In genomic region chr9:107984052-107984753, GRCm38 (mm10) we compare ENCODE assay signal across 8 mouse cellular contexts. TPM values are rescaled to one million over a fixed set of nuclear protein-coding genes. Genes with fewer than 3 reads are reported as not detected.
DNase-seq lines count a peak whose midpoint lies in the region; ATAC-seq and TF ChIP-seq lines count a peak whose summit lies in the region.

No protein-coding gene starts in this region.

- peaks cover 35% of the 10 kb centered on the region for H3K27me3 ChIP-seq in forebrain, embryonic 10.5 days (ENCODE audit: poor library complexity, severe bottlenecking)
- H3K27me3 ChIP-seq in intestine, embryonic 15.5 days (replicated peaks), result no peaks in the 10 kb centered on the region
- peaks cover 25% of the 10 kb centered on the region for H3K27me3 ChIP-seq in midbrain, embryonic 13.5 days

- TF ChIP-seq CTCF in layer of hippocampus, adult 2 months (conservative IDR thresholded peaks at IDR 0.05), result no peak

- peak overlapping the region; percentile 87 for H3K4me2 ChIP-seq in intestine, embryonic 15.5 days (replicated peaks)
- H3K4me2 ChIP-seq in midbrain, embryonic 13.5 days (replicated peaks), result peak overlapping the region; percentile 76

- H3K4me1 ChIP-seq in forebrain, embryonic 10.5 days, result peaks cover 73% of the 10 kb centered on the region
- H3K4me1 ChIP-seq in intestine, embryonic 15.5 days (replicated peaks), result peaks cover 42% of the 10 kb centered on the region
- H3K4me1 ChIP-seq in midbrain, embryonic 13.5 days (replicated peaks), result peaks cover 33% of the 10 kb centered on the region

- WGBS in forebrain, embryonic 10.5 days, result 65% methylated on average over 19 of the region's 19 CpGs
- 42% methylated on average over 19 of the region's 19 CpGs for WGBS in intestine, embryonic 15.5 days
- WGBS in midbrain, embryonic 13.5 days, result 80% methylated on average over 19 of the region's 19 CpGs

- DNase-seq in layer of hippocampus, adult 2 months (ENCODE audit: low spot score in 2 of 2), result no peak
- DNase-seq in layer of hippocampus, postnatal 10 days (ENCODE audit: low spot score in 2 of 2), result no peak
- no peak for DNase-seq in forebrain, embryonic 10.5 days (ENCODE audit: extremely low spot score, low spot score)
- no peak for DNase-seq in left cerebral cortex, adult 9 months (ENCODE audit: low spot score in 2 of 2)
- DNase-seq in layer of hippocampus, postnatal 14 days (ENCODE audit: low spot score in 2 of 2), result no peak
- DNase-seq in cerebellum, adult 11 months, result no peak

- peak overlapping the region; percentile 81 for H3K4me3 ChIP-seq in layer of hippocampus, adult 2 months
- H3K4me3 ChIP-seq in forebrain, embryonic 10.5 days, result peak overlapping the region; percentile 73
- peak overlapping the region; percentile 79 for H3K4me3 ChIP-seq in intestine, embryonic 15.5 days (replicated peaks)
- peak overlapping the region; percentile 63 for H3K4me3 ChIP-seq in midbrain, embryonic 13.5 days (replicated peaks)

- H3K36me3 ChIP-seq in forebrain, embryonic 10.5 days (replicated peaks), result no peaks in the 10 kb centered on the region
- H3K36me3 ChIP-seq in intestine, embryonic 15.5 days, result no peaks in the 10 kb centered on the region
- H3K36me3 ChIP-seq in midbrain, embryonic 13.5 days, result no peaks in the 10 kb centered on the region

- H3K27ac ChIP-seq in layer of hippocampus, adult 2 months, result peak overlapping the region; percentile 96
- peak overlapping the region; percentile 88 for H3K27ac ChIP-seq in forebrain, embryonic 10.5 days
- peak overlapping the region; percentile 99 for H3K27ac ChIP-seq in intestine, embryonic 15.5 days
- H3K27ac ChIP-seq in midbrain, embryonic 13.5 days, result no peak overlapping the region

- peak overlapping the region; percentile 77 for H3K9ac ChIP-seq in intestine, embryonic 15.5 days
- 0 out of 2 replicates have a peak overlapping the region, but pooled peaks have one; percentile 10 for H3K9ac ChIP-seq in midbrain, embryonic 13.5 days (replicated peaks)

- no peak for ATAC-seq in intestine, embryonic 15.5 days
- ATAC-seq in midbrain, embryonic 13.5 days, result no peak

- no peaks in the 10 kb centered on the region for H3K9me3 ChIP-seq in forebrain, embryonic 10.5 days
- no peaks in the 10 kb centered on the region for H3K9me3 ChIP-seq in intestine, embryonic 15.5 days
- H3K9me3 ChIP-seq in midbrain, embryonic 13.5 days, result no peaks in the 10 kb centered on the region

RNA-seq across cellular contexts. Expression of gene Gm20661, which starts 1.3 kb away (rescaled TPM):
- total RNA-seq in layer of hippocampus, adult 2 months (2021), result 1 to 10 TPM; 1.1 to 1.7 TPM
- 1 to 10 TPM; 1.4 TPM for total RNA-seq in layer of hippocampus, postnatal 10 days (2021)
- 0.92 and 1.4 TPM in 2 replicates for polyA plus RNA-seq in forebrain, embryonic 10.5 days (2016; fragmentation: Nextera tagmentation; extraction: Ambion mirVana)
- polyA plus RNA-seq in intestine, embryonic 15.5 days (2015; fragmentation: Nextera tagmentation; extraction: Ambion mirVana), result 5.7 and 7.2 TPM in 2 replicates
- polyA plus RNA-seq in midbrain, embryonic 13.5 days (2015; fragmentation: Nextera tagmentation; extraction: Ambion mirVana), result 0.66 and 1.3 TPM in 2 replicates
- total RNA-seq in layer of hippocampus, postnatal 14 days (2021), result 1 to 10 TPM; 1.2 to 1.6 TPM

RNA-seq across cellular contexts. Expression of gene Inka1, which starts 1.5 kb away (rescaled TPM):
- total RNA-seq in layer of hippocampus, adult 2 months (2021), result 10 to 100 TPM in 1 of 2 experiments, 1 to 10 TPM in 1; 9.7 to 10.8 TPM
- total RNA-seq in layer of hippocampus, postnatal 10 days (2021), result 10 to 100 TPM in 1 of 2 experiments, 1 to 10 TPM in 1; 10.0 to 10.3 TPM
- 35.0 TPM in 2 replicates for polyA plus RNA-seq in forebrain, embryonic 10.5 days (2016; fragmentation: Nextera tagmentation; extraction: Ambion mirVana)
- 40.3 and 41.8 TPM in 2 replicates for polyA plus RNA-seq in intestine, embryonic 15.5 days (2015; fragmentation: Nextera tagmentation; extraction: Ambion mirVana)
- 13.2 and 13.5 TPM in 2 replicates for polyA plus RNA-seq in midbrain, embryonic 13.5 days (2015; fragmentation: Nextera tagmentation; extraction: Ambion mirVana)
- total RNA-seq in layer of hippocampus, postnatal 14 days (2021), result 10 to 100 TPM in 1 of 2 experiments, 1 to 10 TPM in 1; 9.2 to 11.5 TPM

RNA-seq across cellular contexts. Expression of gene Cdhr4, which starts 8.1 kb away (rescaled TPM):
- 1 to 10 TPM; 5.8 to 6.4 TPM for total RNA-seq in layer of hippocampus, adult 2 months (2021)
- 1 to 10 TPM; 4.1 to 4.9 TPM for total RNA-seq in layer of hippocampus, postnatal 10 days (2021)
- polyA plus RNA-seq in forebrain, embryonic 10.5 days (2016; fragmentation: Nextera tagmentation; extraction: Ambion mirVana), result 1.7 and 2.7 TPM in 2 replicates
- polyA plus RNA-seq in intestine, embryonic 15.5 days (2015; fragmentation: Nextera tagmentation; extraction: Ambion mirVana), result 8.4 and 9.4 TPM in 2 replicates
- 1.7 and 1.8 TPM in 2 replicates for polyA plus RNA-seq in midbrain, embryonic 13.5 days (2015; fragmentation: Nextera tagmentation; extraction: Ambion mirVana)
- 1 to 10 TPM; 4.0 TPM for total RNA-seq in layer of hippocampus, postnatal 14 days (2021)

RNA-seq across cellular contexts. Expression of gene Uba7, which starts 8.9 kb away (rescaled TPM):
- total RNA-seq in layer of hippocampus, adult 2 months (2021), result 1 to 10 TPM; 5.4 to 5.7 TPM
- 1 to 10 TPM; 3.7 to 4.1 TPM for total RNA-seq in layer of hippocampus, postnatal 10 days (2021)
- polyA plus RNA-seq in forebrain, embryonic 10.5 days (2016; fragmentation: Nextera tagmentation; extraction: Ambion mirVana), result 6.8 and 10.0 TPM in 2 replicates
- polyA plus RNA-seq in intestine, embryonic 15.5 days (2015; fragmentation: Nextera tagmentation; extraction: Ambion mirVana), result 29.9 and 32.4 TPM in 2 replicates
- polyA plus RNA-seq in midbrain, embryonic 13.5 days (2015; fragmentation: Nextera tagmentation; extraction: Ambion mirVana), result 3.5 and 4.7 TPM in 2 replicates
- 1 to 10 TPM; 2.7 to 3.2 TPM for total RNA-seq in layer of hippocampus, postnatal 14 days (2021)

RNA-seq across cellular contexts. Expression of gene Gm20662, which starts 11.9 kb away (rescaled TPM):
- total RNA-seq in layer of hippocampus, adult 2 months (2021), result 1 to 10 TPM; 2.4 to 3.8 TPM
- total RNA-seq in layer of hippocampus, postnatal 10 days (2021), result 1 to 10 TPM in 1 of 2 experiments, not detected in 1; 1.1 TPM
- polyA plus RNA-seq in forebrain, embryonic 10.5 days (2016; fragmentation: Nextera tagmentation; extraction: Ambion mirVana), result not detected in 2 replicates
- 0.10 and 0.42 TPM in 2 replicates for polyA plus RNA-seq in intestine, embryonic 15.5 days (2015; fragmentation: Nextera tagmentation; extraction: Ambion mirVana)
- polyA plus RNA-seq in midbrain, embryonic 13.5 days (2015; fragmentation: Nextera tagmentation; extraction: Ambion mirVana), result 0.36 and 0.95 TPM in 2 replicates
- total RNA-seq in layer of hippocampus, postnatal 14 days (2021), result 1 to 10 TPM in 1 of 2 experiments, not detected in 1; 1.1 TPM
